Mouse (Mus musculus): ENCODE measurements around the gene Tspan15. TPM values are rescaled to one million over a fixed set of nuclear protein-coding genes. Genes with fewer than 3 reads are reported as not detected.
A peak's percentile ranks its signal among the peaks of the same experiment; 100 is the strongest.

Tspan15 gene
- total and polyA plus RNA-seq, 3 experiments: 0.23 to 2.2 TPM; not detected in 1

DNA sequence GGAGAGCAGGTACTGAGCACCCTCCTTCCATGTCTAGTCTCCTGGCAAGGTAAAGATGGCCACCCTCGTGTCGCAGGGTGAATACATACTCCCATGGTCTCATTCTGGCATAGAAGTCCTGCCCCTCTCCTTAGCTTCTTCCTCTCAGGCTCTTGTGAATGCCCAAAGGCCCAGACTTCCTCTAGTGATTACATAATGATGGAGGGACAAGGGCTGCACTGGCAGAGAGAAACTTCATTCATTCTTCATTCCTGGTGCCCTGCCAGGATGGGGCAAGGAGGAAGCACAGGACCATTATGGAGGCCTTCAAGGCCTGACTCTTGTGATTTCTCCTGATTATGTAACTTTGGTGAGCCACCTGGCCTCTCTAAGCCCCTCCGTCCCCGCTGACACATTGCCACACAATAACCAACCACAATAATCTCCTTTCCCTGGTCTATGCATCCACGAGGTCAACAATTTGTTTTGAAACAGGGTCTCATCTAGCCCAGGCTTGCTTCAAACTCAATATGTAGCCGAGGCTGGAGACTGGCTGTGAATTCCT is 48.5 kb downstream of the Tspan15 start:
- no peak for TF ChIP-seq RAD21 (IDR thresholded peaks at IDR 0.05; ENCODE audit: low read depth, low read length)
- TF ChIP-seq POLR2AphosphoS2 (IDR thresholded peaks at IDR 0.05; ENCODE audit: low read length): no peak
- TF ChIP-seq CHD2 (IDR thresholded peaks at IDR 0.05; ENCODE audit: low read length): no peak
- TF ChIP-seq MAX (IDR thresholded peaks at IDR 0.05; ENCODE audit: low read length): no peak
- no peak for TF ChIP-seq NELFE (IDR thresholded peaks at IDR 0.05; ENCODE audit: low read depth, low read length)
- no peak for TF ChIP-seq TBP (IDR thresholded peaks at IDR 0.05; ENCODE audit: low read depth, low read length)
- no peak for TF ChIP-seq ETS1 (IDR thresholded peaks at IDR 0.05; ENCODE audit: low read depth, low read length)
- no peak for TF ChIP-seq CTCF (IDR thresholded peaks at IDR 0.05 in 2 of 3, conservative IDR thresholded peaks at IDR 0.05 in 1 of 3; ENCODE audit: control insufficient read depth in 1 of 3, insufficient read depth in 1 of 3, low read depth in 2 of 3, low read length in 3 of 3, poor library complexity in 1 of 3, severe bottlenecking in 1 of 3)
- TF ChIP-seq BHLHE40 (IDR thresholded peaks at IDR 0.05; ENCODE audit: borderline replicate concordance, low read depth, low read length): no peak
- TF ChIP-seq USF1 (IDR thresholded peaks at IDR 0.05; ENCODE audit: low read depth, low read length): no peak
- no peak for TF ChIP-seq CHD1 (IDR thresholded peaks at IDR 0.05; ENCODE audit: low read depth, low read length)
- TF ChIP-seq TCF12 (IDR thresholded peaks at IDR 0.05; ENCODE audit: low read depth, low read length): no peak
- TF ChIP-seq ZNF384 (IDR thresholded peaks at IDR 0.05; ENCODE audit: low read depth, low read length): no peak
- TF ChIP-seq UBTF (IDR thresholded peaks at IDR 0.05; ENCODE audit: borderline replicate concordance, insufficient read depth, low read depth, low read length): no peak
- TF ChIP-seq EP300 (IDR thresholded peaks at IDR 0.05; ENCODE audit: low read depth in 1 of 2, low read length in 2 of 2): no peak
- no peak for DNase-seq (ENCODE audit: low read depth, low spot score)
- H3K27ac ChIP-seq (ENCODE audit: control insufficient read depth, low read depth, low read length): no peak overlapping the region
- H3K27me3 ChIP-seq (ENCODE audit: control insufficient read depth in 1 of 2, insufficient read depth in 2 of 2, low read length in 2 of 2): no peaks in the 10 kb centered on the region
- no peaks in the 10 kb centered on the region for H3K36me3 ChIP-seq (ENCODE audit: control insufficient read depth in 1 of 2, insufficient read depth in 2 of 2, low read length in 2 of 2)
- H3K4me3 ChIP-seq (ENCODE audit: control insufficient read depth in 1 of 2, insufficient read depth in 1 of 2, low read depth in 2 of 2, low read length in 2 of 2): no peak overlapping the region
- H3K79me2 ChIP-seq (ENCODE audit: control insufficient read depth, insufficient read depth, low read length, poor library complexity): no peaks in the 10 kb centered on the region
- H3K9ac ChIP-seq (ENCODE audit: control insufficient read depth, low read depth, low read length, poor library complexity, severe bottlenecking): no peak overlapping the region
- no peaks in the 10 kb centered on the region for H3K9me3 ChIP-seq (replicated peaks; ENCODE audit: insufficient read depth, low read length)
- H3K4me1 ChIP-seq (ENCODE audit: control insufficient read depth in 1 of 2, insufficient read depth in 2 of 2, low read length in 2 of 2): no peaks in the 10 kb centered on the region

DNA sequence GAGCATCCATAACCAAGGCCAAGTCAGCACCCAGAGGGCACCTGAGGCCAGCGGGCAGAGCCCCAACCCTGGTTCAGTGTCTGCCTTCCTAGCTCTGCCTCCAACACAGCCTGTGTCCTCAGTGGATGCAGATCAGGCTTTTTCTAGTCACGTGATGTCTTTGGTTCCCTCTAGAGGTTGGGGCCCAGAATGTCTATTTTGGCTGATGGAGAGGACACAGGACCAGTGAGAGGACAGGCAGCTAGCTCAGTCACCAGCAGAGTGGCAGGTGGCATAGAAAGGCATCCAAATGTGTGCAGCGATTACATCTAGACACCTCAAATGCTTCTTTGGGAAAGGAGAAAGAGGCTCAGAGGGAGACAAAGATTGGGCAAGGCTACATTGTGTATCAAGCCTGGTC is 49.4 kb downstream of the Tspan15 start:
- Histone ChIP-seq H3K9me3 (replicated peaks; ENCODE audit: insufficient read depth, low read length) (no peaks in the 10 kb centered on the region), H3K27me3 (ENCODE audit: control insufficient read depth in 1 of 2, insufficient read depth in 2 of 2, low read length in 2 of 2) (no peaks in the 10 kb centered on the region)

More for the DNA sequence above, 49.4 kb downstream of the Tspan15 start:
- no peaks in the 10 kb centered on the region for H3K4me1 ChIP-seq (ENCODE audit: control insufficient read depth in 1 of 2, insufficient read depth in 2 of 2, low read length in 2 of 2)
- H3K4me3 ChIP-seq (ENCODE audit: control insufficient read depth in 1 of 2, insufficient read depth in 1 of 2, low read depth in 2 of 2, low read length in 2 of 2): no peak overlapping the region
- no peaks in the 10 kb centered on the region for H3K36me3 ChIP-seq (ENCODE audit: control insufficient read depth in 1 of 2, insufficient read depth in 2 of 2, low read length in 2 of 2)
- no peak overlapping the region for H3K9ac ChIP-seq (ENCODE audit: control insufficient read depth, low read depth, low read length, poor library complexity, severe bottlenecking)
- H3K27ac ChIP-seq (ENCODE audit: control insufficient read depth, low read depth, low read length): no peak overlapping the region
- H3K79me2 ChIP-seq (ENCODE audit: control insufficient read depth, insufficient read depth, low read length, poor library complexity): no peaks in the 10 kb centered on the region
- TF ChIP-seq USF1 (IDR thresholded peaks at IDR 0.05; ENCODE audit: low read depth, low read length): peak; percentile 72
- no peak for TF ChIP-seq POLR2AphosphoS5 (IDR thresholded peaks at IDR 0.05; ENCODE audit: borderline replicate concordance, low read depth, low read length)
- TF ChIP-seq HCFC1 (IDR thresholded peaks at IDR 0.05; ENCODE audit: low read depth, low read length): no peak
- no peak for TF ChIP-seq MYC (IDR thresholded peaks at IDR 0.05; ENCODE audit: low read depth, low read length)
- no peak for TF ChIP-seq ELF1 (IDR thresholded peaks at IDR 0.05; ENCODE audit: low read depth, low read length)
- no peak for TF ChIP-seq UBTF (IDR thresholded peaks at IDR 0.05; ENCODE audit: borderline replicate concordance, insufficient read depth, low read depth, low read length)
- no peak for DNase-seq (ENCODE audit: low read depth, low spot score)

Measured in MEL (cell line).